Mouse (Mus musculus): ENCODE results near the gene Fut4.

DNA sequence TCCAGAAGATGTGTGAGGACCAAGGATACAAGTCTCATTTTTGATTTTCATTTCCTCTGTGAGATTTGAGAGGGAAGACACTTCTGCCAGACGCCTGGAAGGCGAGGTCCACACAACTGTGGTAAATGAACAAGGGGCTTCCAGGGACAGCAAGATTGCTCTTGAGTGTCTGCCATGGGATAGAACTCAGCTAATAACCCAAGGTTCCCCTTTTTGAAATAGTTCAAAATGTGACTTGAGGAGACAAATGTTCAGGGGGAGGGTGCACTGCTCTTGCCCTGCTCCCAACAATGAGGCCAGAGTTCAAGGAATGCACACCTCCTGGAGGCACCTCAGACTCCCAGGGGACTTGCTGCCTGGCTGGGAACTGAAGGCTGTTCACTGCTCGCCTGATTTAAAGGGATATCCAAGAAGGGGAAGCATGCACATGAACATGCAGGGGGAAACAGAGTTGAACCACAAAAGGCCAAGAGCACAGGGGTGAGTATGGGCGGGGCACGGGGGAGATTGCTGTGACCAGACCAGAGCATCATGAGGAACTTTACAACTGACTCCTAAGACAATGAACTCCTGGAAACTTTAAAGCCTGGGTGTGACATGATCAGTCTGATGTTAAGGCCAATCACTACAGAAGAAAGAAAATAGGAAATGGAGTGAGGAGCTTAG is 27.3 kb downstream of the Fut4 start:
- TF ChIP-seq ZC3H11A (IDR thresholded peaks at IDR 0.05; ENCODE audit: borderline replicate concordance, low read depth, low read length) (no peak), MAFK (IDR thresholded peaks at IDR 0.05; ENCODE audit: insufficient read depth, low read depth, low read length) (no peak), HCFC1 (IDR thresholded peaks at IDR 0.05; ENCODE audit: borderline replicate concordance, insufficient read depth, low read length) (no peak)
